Mouse (Mus musculus) CH12F3 (cell line): Measurements from ENCODE around the gene Cep19.
"Not testable (repeated sequence)": the region's sequence is repeated elsewhere in the genome, so short reads cannot be mapped to it uniquely, and the experiment has no call there.

ENCODE experiments used
- in situ Hi-C: fragments of 300-500 bp; cut with MboI; formaldehyde crosslinking; loops from 2 replicates; pipeline ENCODE4 v1.14.3; 2020; ENCODE audit warnings: low sequenced_read_pairs

The Cep19 gene

DNA sequence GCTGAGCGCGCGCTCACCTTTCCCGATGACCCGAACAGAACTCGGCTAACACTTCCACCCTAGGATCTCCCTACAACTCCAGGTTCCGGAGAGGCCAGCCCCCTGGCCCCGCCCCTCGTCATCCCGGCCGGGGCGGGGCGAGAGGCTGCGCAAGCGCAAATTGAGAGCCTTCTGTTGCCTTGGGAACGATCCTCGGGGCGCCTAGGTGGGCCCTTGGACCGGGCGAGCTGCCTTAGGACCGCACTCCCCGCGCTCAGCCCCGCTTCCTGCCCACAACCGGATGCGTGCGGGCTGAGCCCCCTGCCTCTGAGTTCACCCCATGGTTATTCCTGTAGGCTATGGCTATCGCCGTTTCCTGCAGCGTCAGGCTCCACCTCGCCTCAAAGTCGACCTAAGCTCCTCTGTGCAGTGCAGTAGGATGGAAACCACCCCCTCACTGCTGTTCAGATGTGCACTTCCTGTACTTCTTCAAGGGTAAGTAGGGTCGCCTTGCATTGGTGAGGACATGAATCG is at the start of gene Cep19, which contains the start of gene Pigx:
Cep19 (plus strand) TSS at position 163 of the 513 bp plus-strand sequence.
Pigx (minus strand) TSS at position 103 of the 513 bp plus-strand sequence.
- in situ Hi-C loops, result no loop called here

DNA sequence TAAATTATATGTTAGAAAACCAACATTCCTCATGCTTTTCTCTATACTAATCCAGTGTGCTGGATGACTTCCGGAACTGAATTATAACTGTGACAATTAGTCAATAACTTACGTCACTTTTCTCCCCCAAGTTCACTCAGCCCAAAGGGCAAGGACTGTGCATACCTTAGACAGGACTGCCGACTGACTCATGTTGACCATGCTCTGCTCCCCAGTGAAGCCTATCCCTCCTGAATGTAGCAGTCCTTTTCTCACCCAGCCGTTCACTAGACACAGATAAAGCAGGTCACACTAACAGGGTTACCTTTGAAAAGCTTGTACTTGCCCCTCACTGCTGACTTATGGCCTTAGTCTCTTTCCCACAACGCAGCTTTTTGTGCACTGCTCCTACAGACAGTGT is 40.8 kb upstream of the Cep19 start:
- in situ Hi-C loops, result no loop called here

DNA sequence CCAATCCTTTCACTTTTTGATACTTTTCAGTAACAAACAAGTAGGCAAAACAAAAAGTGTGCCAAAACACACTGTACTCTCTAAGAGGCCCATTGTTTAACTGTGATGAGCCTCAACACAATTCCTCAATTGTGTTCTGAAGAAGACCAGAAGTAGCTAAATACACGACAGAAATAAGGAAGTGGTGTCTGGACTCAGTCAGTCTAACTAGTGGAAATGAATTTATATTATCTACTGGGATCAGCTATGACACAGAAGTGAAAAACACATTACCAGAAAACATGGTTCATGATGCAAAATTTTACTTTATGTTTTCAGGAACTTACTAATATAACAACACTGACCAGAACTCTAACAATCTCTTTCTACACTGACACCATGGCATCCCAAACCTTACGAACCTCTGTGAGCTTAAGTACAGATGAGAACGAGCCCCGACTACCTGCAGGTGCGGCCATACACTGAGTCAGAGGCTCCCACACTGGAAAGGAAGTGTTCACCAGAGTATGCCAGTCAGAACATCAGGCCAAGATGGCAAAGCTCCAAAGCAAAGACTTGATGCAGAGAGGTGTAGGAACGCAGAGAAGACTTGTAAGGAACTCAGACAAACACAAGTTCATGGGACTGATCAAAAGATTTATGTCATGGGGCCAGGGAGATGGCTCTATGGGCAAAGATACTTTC is 39.6 kb upstream of the Cep19 start:
- in situ Hi-C loops, result no loop called here

DNA sequence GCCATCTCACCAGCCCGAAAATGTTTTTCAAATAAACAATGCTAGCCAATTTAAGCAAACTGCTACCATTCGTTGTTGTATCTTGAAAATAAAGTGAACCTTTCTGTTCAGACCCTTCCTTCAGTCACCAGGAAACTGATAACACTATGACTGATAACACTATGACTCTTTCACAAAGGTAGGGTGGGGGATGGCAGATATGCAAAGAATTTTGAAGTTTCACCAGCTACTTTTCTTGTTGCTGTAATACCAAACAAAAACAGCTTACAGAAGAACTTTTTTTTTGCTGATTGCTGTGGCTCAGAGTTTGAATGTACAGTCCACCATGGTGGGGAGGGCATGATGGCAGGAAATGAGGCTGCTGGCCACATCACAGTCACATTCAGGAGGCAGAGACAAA is 37.4 kb upstream of the Cep19 start:
- in situ Hi-C loops, result no loop called here

DNA sequence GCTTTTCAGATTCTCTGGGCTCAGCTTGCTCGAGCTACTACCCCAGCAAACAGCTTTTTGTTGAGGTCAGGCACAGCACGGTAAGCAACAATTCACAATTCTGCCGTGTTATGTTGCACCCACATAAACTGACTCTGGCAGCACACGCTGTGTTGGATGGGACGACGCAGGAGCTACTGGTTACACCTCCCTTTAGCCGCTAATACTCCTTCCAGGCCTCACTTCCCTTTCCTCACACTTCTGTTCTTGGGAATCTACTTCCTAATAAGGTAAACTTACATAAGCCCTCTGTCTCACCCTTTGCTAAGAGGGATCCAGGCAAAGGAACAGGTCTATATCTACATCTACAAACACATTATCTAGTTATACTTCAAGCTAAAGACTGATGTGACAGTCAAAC is 35.7 kb upstream of the Cep19 start:
- in situ Hi-C loops, result no loop called here

DNA sequence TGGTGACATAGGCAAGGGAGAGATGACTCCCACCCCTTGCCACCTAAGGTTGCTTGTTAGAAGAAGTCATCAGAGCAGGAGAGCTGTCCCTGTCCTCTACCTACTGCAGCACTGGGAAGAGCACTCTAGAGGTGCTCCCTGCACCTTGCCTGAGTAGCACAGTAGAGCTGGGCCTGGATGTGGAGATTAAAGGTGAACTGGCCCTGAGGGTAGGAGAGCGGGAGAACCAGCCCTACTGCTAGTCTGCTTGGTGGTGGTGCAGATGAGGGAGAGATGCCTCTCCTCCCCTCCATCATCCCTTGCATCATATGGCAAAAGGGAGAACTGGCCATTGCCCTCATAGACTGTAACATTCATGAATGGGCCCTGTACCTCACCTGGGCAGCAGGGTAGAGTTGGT is 32.7 kb upstream of the Cep19 start:
- in situ Hi-C loops, result no loop called here

DNA sequence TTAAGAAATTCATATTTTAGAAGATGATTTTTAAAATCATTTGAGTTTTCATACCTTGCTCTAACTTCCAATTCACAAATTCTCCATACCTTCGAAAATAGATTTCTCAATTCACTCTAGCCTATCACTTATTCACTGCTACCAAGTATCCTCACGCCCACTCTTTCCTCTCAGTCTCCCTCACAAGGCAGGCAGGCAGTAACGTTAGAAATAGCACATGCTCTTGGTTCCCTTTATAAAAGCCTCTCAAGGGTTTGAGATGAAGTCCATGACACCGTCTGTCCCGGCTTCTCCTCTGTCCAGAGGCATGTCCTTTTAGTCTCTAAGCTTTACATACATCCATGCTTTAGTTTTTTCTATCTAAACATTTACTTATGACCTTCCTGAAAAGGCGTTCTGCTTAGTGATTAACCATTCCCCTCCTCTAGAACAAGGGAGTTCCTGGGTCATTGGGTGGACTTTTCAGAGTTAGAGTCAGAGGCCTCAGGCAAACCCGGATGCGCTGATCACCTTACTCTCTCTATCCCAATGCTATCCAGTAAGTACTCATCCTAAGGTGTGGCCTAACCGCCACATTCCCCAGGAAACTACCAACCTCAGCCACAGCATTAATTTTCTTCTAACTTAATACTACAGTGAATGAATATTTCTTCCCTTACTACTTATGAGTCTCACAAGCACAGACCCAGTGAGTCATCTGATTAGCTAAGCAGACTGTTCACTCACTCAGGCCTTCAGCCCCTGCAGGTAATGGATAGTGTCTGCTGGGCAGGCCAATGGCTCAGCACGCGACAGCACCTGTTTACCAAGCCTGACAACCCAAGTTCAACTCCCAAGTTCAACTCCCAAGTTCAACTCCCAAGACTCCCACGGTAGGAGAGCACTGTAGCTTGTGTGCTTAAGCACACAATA is 31.0 kb upstream of the Cep19 start:
- in situ Hi-C loops, result no loop called here

DNA sequence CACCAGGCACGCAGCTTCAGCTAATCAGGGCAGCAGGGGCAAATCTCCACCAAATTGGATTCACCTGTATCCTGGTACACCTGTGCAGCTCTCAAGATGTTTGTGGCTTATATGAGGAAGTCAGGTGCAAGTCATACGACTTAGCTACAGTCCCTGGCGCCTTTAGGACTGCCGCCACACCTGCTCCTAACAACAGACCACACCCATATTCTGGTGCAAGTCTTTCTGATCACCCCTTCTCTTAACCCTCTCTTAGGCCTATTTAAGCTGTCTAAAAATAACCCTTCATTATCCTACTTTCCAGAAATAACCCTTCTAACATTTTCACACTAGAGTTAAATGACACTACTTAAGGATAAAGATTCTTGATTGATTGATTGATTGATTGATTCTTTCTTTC is 29.5 kb upstream of the Cep19 start:
- in situ Hi-C loops, result not testable (repeated sequence)

DNA sequence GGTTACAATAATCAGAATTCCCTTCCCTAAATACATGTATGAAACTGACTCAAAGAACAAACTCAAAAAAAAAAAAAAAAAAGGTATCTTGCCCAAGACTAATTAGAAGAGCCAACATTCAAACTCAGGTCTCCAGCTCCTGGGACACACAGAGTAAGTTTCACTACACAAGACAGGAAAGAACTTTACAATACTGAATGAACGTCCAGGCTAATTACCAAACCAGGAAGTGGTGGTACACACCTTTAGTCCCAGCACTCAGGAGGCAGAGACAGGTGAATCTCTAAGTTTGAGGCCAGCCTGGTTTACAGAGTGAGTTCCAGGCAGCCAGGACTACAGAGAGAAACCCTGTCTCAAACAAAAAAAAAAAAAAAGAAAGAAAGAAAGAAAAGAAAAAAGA is 23.8 kb upstream of the Cep19 start:
- in situ Hi-C loops, result no loop called here

DNA sequence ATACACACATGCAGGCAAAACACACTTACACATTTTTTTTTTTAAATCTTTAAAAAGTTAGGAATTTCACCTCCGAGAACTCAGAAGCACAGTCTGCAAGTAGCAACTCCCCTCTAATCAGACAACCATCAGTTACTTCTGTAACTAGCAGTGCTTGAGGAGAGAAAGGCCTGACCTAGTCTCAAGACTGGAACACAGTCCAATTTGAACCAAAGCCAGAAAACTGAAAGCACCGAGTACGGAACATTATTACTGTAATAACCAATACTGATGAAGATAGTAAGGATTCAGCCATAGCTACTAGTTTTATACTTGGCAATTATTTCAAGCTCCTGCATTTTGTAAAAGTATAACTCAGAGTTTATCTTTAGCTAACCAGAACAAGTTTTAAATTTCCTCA is 23.2 kb upstream of the Cep19 start:
- in situ Hi-C loops, result no loop called here

DNA sequence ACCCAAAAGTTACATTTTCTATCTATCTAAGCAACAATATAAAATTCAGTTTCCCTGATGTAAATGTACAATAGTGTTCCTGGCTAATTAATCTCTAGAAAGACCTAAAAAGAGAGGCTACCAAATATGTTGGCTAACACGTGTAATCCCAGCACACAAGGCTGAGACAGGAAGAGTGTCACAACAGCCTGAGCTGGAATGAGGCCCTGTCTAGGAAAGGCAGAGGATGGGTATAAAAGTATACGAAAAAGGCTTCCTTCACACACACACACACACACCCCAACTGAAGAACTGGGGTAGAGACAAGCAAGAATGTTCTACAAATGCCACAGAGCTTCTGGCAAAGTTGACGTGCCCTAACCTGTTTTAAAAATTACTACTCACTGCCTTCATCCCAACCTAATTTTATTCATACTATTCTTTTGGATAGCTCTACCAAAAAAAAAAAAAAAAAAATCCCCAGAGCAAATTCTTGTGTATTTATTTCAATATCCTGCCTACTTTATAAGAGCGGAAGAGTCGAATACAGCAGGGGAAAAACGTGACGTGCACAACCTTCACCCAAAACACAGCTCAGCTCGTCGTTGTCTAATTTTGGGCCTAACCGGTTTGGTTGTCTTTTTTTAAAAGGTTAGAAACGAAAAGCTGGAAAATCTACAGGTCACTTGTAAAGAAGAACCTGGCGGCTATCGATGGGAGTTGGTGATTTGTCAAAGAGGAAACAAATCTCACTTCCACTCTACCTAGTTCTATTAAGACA is 21.8 kb upstream of the Cep19 start:
- in situ Hi-C loops, result no loop called here

DNA sequence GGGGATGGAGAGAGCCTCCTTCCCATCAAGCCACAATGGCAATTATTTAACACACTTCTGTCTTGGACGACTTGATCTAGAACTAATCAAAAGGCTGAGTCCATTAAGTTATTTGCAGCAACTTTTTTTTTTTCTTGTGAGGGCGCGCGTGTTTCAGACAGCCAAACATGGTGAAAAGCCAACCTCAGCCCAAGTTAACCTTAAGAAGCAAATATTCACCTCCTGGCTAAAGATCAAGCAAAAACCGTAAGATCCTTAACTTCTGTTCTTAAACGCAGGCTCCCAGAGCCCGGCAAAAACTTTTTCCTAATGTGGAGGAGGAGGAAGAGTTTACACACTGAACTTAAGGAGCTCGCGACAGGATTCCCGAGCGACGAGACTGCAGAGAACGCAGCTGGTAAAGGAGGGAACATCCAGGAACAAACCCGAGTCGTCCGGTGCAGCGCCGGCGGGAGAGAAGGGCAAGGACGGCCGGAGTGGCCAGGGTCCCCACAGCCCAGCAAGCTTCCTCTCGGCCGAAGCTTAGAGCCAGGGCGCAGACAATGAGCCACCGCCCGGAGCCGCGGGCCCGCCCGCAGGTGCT is 21.1 kb upstream of the Cep19 start:
- in situ Hi-C loops, result no loop called here

DNA sequence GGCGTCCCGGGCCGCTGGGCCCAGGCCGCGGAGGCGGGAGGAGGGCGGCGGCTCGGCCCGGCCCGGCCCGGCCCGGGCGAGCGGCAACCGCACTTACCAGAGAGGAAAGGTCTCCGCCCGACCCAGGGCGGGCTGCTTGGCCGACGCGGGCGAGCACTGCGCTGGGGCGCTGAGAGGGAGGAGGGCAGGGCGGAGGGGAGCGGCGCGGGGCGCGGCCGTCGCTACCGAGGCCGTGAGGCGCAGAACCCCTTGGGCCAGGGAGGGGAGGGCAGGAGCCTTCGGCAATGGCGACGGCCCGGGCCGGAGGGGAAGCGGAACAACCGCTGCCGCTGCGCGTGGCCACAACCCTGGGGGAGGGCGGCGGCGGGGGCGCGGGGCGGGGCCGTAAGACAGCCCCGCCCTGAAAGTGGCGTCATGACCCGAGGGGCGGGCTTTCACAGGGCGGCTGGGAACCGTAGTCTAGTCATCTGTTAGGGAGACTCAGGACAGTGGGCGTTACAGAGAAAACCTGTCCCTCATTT is 20.5 kb upstream of the Cep19 start, which contains the start of gene Pak2:
Pak2 (minus strand) TSS at position 352 of the 521 bp plus-strand sequence.
- in situ Hi-C loops, result no loop called here

DNA sequence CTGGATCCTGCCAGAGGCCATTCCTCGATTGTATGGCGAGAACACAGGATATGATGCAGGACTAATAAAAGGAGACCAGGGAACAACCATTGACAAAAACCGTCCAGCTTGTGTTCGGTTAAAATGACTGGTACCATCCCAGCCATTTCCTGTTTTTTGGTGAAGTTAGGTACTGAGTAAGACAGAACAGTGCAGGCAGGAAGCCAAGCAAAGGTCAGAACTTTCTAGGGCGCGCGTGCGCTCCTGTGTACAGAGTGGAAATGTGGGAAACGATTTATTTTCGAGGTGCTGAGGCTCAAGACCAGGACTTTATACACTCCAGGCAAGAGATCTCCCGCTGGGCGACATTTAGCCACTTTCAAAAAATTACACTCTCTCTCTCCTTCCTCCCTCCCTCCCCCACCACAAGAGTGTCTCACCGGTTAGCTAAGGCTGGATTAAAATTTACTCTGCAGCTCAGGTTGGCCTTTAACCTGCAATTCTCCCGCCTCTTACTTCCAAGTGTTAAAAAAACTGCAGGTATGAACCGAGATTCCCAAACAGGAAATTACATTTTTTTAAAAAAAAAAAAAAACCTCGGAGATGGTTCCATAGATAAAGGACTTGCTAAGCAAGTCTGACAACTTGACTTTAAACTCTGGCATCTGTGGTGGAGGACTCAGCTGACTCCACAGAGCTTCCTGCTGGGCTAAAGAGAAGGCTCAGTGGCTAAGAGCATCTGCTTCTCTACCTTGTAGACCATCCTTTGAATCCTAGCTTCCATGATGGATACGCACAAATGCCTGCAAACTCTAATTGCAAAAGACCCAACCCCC is 11.8 kb upstream of the Cep19 start:
- in situ Hi-C loops, result no loop called here

DNA sequence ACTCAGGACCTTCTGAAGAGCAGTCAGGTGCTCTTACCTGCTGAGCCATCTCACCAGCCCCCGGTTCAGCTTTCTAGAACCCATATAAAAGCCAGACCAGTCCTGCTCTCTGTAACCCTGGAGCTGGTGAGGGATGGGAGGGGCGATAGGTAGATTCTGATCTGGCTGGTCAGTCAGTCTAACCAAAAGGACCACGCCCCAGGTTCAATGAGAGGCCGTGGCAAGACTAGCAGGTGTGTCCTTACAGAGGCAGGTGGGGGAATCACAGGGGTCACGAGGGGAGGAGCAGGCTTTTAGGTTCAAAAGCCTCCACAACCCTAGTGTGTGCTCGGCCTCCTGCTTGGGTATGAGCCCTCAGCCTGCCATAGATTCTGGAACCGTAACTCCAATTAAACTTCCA is 8.1 kb upstream of the Cep19 start:
- in situ Hi-C loops, result no loop called here

DNA sequence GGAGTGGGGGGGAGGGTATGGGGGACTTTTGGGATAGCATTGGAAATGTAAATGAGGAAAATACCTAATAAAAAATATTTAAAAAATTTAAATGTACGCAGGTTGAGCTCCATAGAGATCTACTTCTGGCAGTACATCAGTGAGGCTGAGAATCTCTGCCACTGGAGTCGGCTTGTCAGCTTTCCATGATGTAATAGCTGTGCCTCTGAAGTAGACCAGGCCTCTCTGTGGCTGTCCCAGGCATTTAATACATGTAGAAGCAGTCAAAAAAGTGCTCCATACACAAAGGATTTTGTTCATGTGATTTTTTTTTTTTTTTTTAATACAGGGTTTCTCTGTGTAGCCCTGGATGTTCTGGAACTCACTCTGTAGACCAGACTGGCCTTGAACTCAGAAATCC is 1.8 kb upstream of the Cep19 start:
- in situ Hi-C loops, result not testable (repeated sequence)

DNA sequence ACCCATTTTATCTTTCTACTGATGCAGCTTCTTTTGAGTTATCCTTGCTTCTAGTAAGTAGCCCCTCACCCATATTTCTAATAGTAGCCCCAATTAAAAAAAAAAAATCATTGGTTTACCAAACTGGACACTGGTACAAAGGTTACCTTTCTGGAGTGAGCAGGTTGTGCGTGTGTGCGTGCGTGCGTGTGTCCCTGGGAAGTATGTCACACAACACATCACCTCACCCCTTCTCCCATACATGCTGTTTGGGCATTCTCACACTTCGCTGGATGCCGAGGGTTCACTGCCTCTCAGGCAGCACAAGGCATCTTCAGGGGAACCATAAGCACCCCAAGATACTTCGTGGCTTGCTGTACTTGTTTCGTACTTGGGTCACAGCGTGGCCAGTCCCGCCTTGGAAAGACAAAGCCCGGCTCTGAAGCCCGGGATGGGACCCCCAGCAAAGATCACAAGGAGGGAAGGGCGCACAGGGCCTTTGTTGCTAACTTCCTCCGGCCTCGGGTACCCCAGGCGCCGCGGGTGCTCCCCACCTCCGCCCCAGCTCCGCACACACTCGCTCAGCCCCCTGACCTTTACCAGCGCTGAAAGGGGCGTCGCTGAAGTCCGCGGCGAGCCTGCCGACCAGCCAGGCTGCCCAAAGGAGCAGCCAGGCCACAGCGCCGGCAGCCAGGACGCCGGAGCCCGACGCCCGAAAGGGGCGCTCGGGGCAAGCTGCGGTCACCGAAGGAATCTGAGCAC is 533 bp upstream of the Cep19 start:
- in situ Hi-C loops, result no loop called here

DNA sequence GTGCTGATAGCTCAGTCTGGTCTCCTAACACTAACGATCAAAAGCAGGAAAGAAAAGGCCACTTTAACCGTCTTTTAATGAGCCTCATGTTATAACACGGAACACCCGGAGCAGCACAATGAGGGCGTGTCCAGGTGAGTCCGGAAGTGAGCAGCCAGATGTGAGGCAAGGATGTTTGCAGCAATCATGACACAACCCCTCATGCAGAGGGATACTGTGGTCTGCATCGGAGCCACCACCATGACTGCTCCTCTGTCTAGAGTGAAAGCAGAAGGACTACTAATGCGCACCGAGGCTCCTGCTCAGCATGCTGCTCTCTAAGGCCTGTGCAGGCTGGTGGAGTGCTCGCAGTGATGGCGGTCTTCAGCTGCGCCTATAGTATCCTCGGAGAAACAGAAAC is 2.7 kb downstream of the Cep19 start:
- in situ Hi-C loops, result no loop called here

DNA sequence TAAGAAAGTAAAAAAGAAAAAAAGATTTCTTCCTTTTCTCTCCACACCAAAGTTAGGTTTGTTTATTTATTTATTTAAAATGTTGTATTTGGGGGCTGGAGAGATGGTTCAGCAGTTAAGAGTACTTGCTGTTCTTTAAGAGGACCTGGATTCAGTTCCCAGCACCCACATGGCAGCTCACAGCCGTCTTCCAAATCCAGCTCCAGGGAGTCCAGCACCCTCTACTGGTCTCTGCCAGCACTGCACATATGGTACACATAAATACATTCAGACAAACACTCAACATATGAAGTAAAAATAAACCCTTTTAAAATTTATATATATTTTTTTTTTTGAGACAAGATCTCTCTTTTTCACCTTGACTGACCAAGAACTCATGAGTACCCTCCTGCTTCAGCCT is 6.1 kb downstream of the Cep19 start:
- in situ Hi-C loops, result no loop called here
